Mouse (Mus musculus): ENCODE results near the gene Pak6. TPM values are rescaled to one million over a fixed set of nuclear protein-coding genes. Genes with fewer than 3 reads are reported as not detected.

Pak6 gene
- polyA plus RNA-seq, 1 experiment, result 4.3 TPM

GRCm38 (mm10) chr2:118693370-118693966 lies 30.4 kb downstream of the Pak6 start:
- no peak for TF ChIP-seq CTCF (IDR thresholded peaks at IDR 0.05; ENCODE audit: borderline replicate concordance, control insufficient read depth, extremely low read depth, insufficient read depth, low read length, poor library complexity)
- no peaks in the 10 kb centered on the region for H3K27me3 ChIP-seq (ENCODE audit: control insufficient read depth, insufficient read depth, low read length)
- WGBS, result 96% methylated on average over 19 of the region's 19 CpGs
- H3K4me3 ChIP-seq (ENCODE audit: control insufficient read depth, insufficient read depth, low read length), result no peak overlapping the region
- H3K27ac ChIP-seq (ENCODE audit: control insufficient read depth, insufficient read depth, low read length), result no peak overlapping the region
- H3K4me1 ChIP-seq (replicated peaks; ENCODE audit: control insufficient read depth, insufficient read depth, low read length), result peaks cover 19% of the 10 kb centered on the region
- no peaks in the 10 kb centered on the region for H3K36me3 ChIP-seq (ENCODE audit: control insufficient read depth, insufficient read depth, low read length)
- no peak for DNase-seq

GRCm38 (mm10) chr2:118695677-118696232 lies 32.7 kb downstream of the Pak6 start:
- Histone ChIP-seq H3K27ac (ENCODE audit: control insufficient read depth, insufficient read depth, low read length) (no peak overlapping the region), H3K36me3 (ENCODE audit: control insufficient read depth, insufficient read depth, low read length) (no peaks in the 10 kb centered on the region), H3K27me3 (ENCODE audit: control insufficient read depth, insufficient read depth, low read length) (peaks cover 2% of the 10 kb centered on the region; the same call in 1 of the 2 replicates), H3K4me1 (replicated peaks; ENCODE audit: control insufficient read depth, insufficient read depth, low read length) (peaks cover 28% of the 10 kb centered on the region), H3K4me3 (ENCODE audit: control insufficient read depth, insufficient read depth, low read length) (no peak overlapping the region)
- DNase-seq, result peak; percentile 62
- WGBS, result 37% methylated on average over 11 of the region's 11 CpGs
- TF ChIP-seq POLR2A (IDR thresholded peaks at IDR 0.05; ENCODE audit: control insufficient read depth, extremely low read depth, insufficient read depth, low read length, poor library complexity) (no peak), CTCF (IDR thresholded peaks at IDR 0.05; ENCODE audit: borderline replicate concordance, control insufficient read depth, extremely low read depth, insufficient read depth, low read length, poor library complexity) (0 out of 2 replicates have a peak, but pooled peaks have one; percentile 50)

GRCm38 (mm10) chr2:118696451-118697308 lies 33.6 kb downstream of the Pak6 start:
- peaks cover 31% of the 10 kb centered on the region for H3K4me1 ChIP-seq (replicated peaks; ENCODE audit: control insufficient read depth, insufficient read depth, low read length)
- WGBS, result 26% methylated on average over 21 of the region's 21 CpGs

GRCm38 (mm10) chr2:118697311-118697877 lies 34.3 kb downstream of the Pak6 start:
- H3K4me1 ChIP-seq (replicated peaks; ENCODE audit: control insufficient read depth, insufficient read depth, low read length), result peaks cover 31% of the 10 kb centered on the region
- no peak overlapping the region for H3K4me3 ChIP-seq (ENCODE audit: control insufficient read depth, insufficient read depth, low read length)
- 57% methylated on average over 5 of the region's 5 CpGs for WGBS
- H3K27me3 ChIP-seq (ENCODE audit: control insufficient read depth, insufficient read depth, low read length), result peaks cover 8% of the 10 kb centered on the region
- no peak overlapping the region for H3K27ac ChIP-seq (ENCODE audit: control insufficient read depth, insufficient read depth, low read length)
- no peaks in the 10 kb centered on the region for H3K36me3 ChIP-seq (ENCODE audit: control insufficient read depth, insufficient read depth, low read length)
- no peak for DNase-seq
- TF ChIP-seq POLR2A (IDR thresholded peaks at IDR 0.05; ENCODE audit: control insufficient read depth, extremely low read depth, insufficient read depth, low read length, poor library complexity), result no peak
- no peak for TF ChIP-seq CTCF (IDR thresholded peaks at IDR 0.05; ENCODE audit: borderline replicate concordance, control insufficient read depth, extremely low read depth, insufficient read depth, low read length, poor library complexity)

More at GRCm38 (mm10) chr2:118696451-118697308, 33.6 kb downstream of the Pak6 start:
- TF ChIP-seq CTCF (IDR thresholded peaks at IDR 0.05; ENCODE audit: borderline replicate concordance, control insufficient read depth, extremely low read depth, insufficient read depth, low read length, poor library complexity) (no peak), POLR2A (IDR thresholded peaks at IDR 0.05; ENCODE audit: control insufficient read depth, extremely low read depth, insufficient read depth, low read length, poor library complexity) (no peak)
- H3K27ac ChIP-seq (ENCODE audit: control insufficient read depth, insufficient read depth, low read length), result no peak overlapping the region
- DNase-seq, result peak; percentile 48
- H3K36me3 ChIP-seq (ENCODE audit: control insufficient read depth, insufficient read depth, low read length), result no peaks in the 10 kb centered on the region
- H3K4me3 ChIP-seq (ENCODE audit: control insufficient read depth, insufficient read depth, low read length), result no peak overlapping the region
- H3K27me3 ChIP-seq (ENCODE audit: control insufficient read depth, insufficient read depth, low read length), result peaks cover 4% of the 10 kb centered on the region; the same call in 1 of the 2 replicates

GRCm38 (mm10) chr2:118697955-118698354 lies 34.9 kb downstream of the Pak6 start:
- Histone ChIP-seq H3K36me3 (ENCODE audit: control insufficient read depth, insufficient read depth, low read length) (no peaks in the 10 kb centered on the region), H3K27ac (ENCODE audit: control insufficient read depth, insufficient read depth, low read length) (no peak overlapping the region), H3K4me1 (replicated peaks; ENCODE audit: control insufficient read depth, insufficient read depth, low read length) (peaks cover 36% of the 10 kb centered on the region), H3K27me3 (ENCODE audit: control insufficient read depth, insufficient read depth, low read length) (peaks cover 13% of the 10 kb centered on the region), H3K4me3 (ENCODE audit: control insufficient read depth, insufficient read depth, low read length) (no peak overlapping the region)
- WGBS, result 79% methylated on average over 7 of the region's 7 CpGs
- TF ChIP-seq CTCF (IDR thresholded peaks at IDR 0.05; ENCODE audit: borderline replicate concordance, control insufficient read depth, extremely low read depth, insufficient read depth, low read length, poor library complexity), result no peak
- TF ChIP-seq POLR2A (IDR thresholded peaks at IDR 0.05; ENCODE audit: control insufficient read depth, extremely low read depth, insufficient read depth, low read length, poor library complexity), result no peak
- DNase-seq, result no peak

Measured in thymus, adult 2 months (tissue).